Mouse (Mus musculus) limb, embryonic 12.5 days (tissue): ENCODE results near the gene Kcnab1. TPM values are rescaled to one million over a fixed set of nuclear protein-coding genes. Genes with fewer than 3 reads are reported as not detected.

Experiments
- ATAC-seq: fragments of 200-750 bp; cut with Nextera tagmentation; 2 replicates; pipeline ENCODE4 v1.8.0; 2017; ENCODE audit warnings: low read depth, moderate TSS enrichment; ENCODE audit not compliant: insufficient number of reproducible peaks, insufficient read depth, low FRiP score, low TSS enrichment
- H3K27ac ChIP-seq: fragments of 300-500 bp; sonication (generic); 2 replicates; pipeline ENCODE4 v1.5.1; 2016; ENCODE audit warnings: mild to moderate bottlenecking, moderate library complexity
- H3K27me3 ChIP-seq: fragments of 300-500 bp; sonication (generic); 2 replicates; pipeline ENCODE4 v1.6.1; 2016; ENCODE audit warnings: mild to moderate bottlenecking, moderate library complexity
- H3K36me3 ChIP-seq: fragments of 300-500 bp; sonication (generic); 2 replicates; pipeline ENCODE4 v1.6.1; 2016; ENCODE audit warnings: mild to moderate bottlenecking, moderate library complexity
- H3K4me1 ChIP-seq: fragments of 300-500 bp; sonication (generic); replicated peaks from 2 replicates; pipeline ENCODE4 v1.6.1; 2016
- H3K4me2 ChIP-seq: fragments of 300-500 bp; sonication (generic); 2 replicates; pipeline ENCODE4 v1.6.1; 2016; ENCODE audit warnings: mild to moderate bottlenecking, moderate library complexity
- H3K4me3 ChIP-seq: fragments of 300-500 bp; sonication (generic); replicated peaks from 2 replicates; pipeline ENCODE4 v1.5.1; 2016; ENCODE audit warnings: mild to moderate bottlenecking
- H3K9ac ChIP-seq: fragments of 300-500 bp; sonication (generic); replicated peaks from 2 replicates; pipeline ENCODE4 v1.6.1; 2016; ENCODE audit warnings: mild to moderate bottlenecking, moderate library complexity
- H3K9me3 ChIP-seq: fragments of 300-500 bp; sonication (generic); 2 replicates; pipeline ENCODE4 v1.6.1; 2016; ENCODE audit warnings: mild to moderate bottlenecking, moderate library complexity
- WGBS: fragments of 180-500 bp; shearing (Covaris S2); methylation state at CpG from one replicate; pipeline ENCODE4 v1.1.7; 2016; 5-methylcytosine and 5-hydroxymethylcytosine counted together
- polyA plus RNA-seq: library from polyadenylated mRNA; unstranded; fragments of >200 nt; fragmentation: Nextera tagmentation; extraction: Ambion mirVana; gene quantifications from 2 replicates; pipeline ENCODE4 v1.2.1, GENCODE M21; 2016

Gene Kcnab1
- polyA plus RNA-seq, 1 experiment from 2014 or later = 8.5 TPM

GRCm38 (mm10) chr3:65136897-65137296, 27.7 kb downstream of the Kcnab1 start:
- no peak overlapping the region for H3K9ac ChIP-seq
- no peak overlapping the region for H3K4me3 ChIP-seq
- H3K4me2 ChIP-seq = no peak overlapping the region
- no peak overlapping the region for H3K27ac ChIP-seq
- no peaks in the 10 kb centered on the region for H3K9me3 ChIP-seq
- WGBS = 62% methylated on average over 5 of the region's 5 CpGs
- no peaks in the 10 kb centered on the region for H3K27me3 ChIP-seq
- no peaks in the 10 kb centered on the region for H3K36me3 ChIP-seq
- ATAC-seq = no peak
- H3K4me1 ChIP-seq = no peaks in the 10 kb centered on the region

DNA sequence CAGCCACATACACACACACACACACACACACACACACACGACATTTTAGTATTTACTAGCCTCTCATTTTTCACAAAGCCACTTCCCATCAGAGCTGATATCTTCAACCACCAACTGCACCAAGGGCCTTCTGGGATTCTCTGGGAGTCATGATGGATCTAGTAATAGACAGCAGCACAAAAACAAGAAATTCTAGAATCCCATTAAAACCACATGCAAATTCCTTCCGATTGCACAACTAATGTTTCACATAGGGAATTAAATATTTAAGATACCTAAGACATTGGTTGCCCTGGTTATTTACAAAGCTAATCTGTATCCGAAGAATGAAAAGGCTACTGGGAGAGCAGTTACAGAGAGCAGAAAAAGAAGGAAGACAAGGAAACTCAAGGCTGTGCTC, 29.6 kb downstream of the Kcnab1 start:
- no peaks in the 10 kb centered on the region for H3K4me1 ChIP-seq
- no peak overlapping the region for H3K4me2 ChIP-seq
- H3K9me3 ChIP-seq = no peaks in the 10 kb centered on the region
- H3K27me3 ChIP-seq = no peaks in the 10 kb centered on the region
- H3K27ac ChIP-seq = no peak overlapping the region
- no peak overlapping the region for H3K9ac ChIP-seq
- WGBS = 75% methylated on average over 3 of the region's 3 CpGs
- H3K4me3 ChIP-seq = no peak overlapping the region
- no peak for ATAC-seq
- no peaks in the 10 kb centered on the region for H3K36me3 ChIP-seq

GRCm38 (mm10) chr3:65145152-65145551, 36.0 kb downstream of the Kcnab1 start:
- H3K27me3 ChIP-seq = no peaks in the 10 kb centered on the region
- WGBS = 75% methylated on average over 5 of the region's 5 CpGs

DNA sequence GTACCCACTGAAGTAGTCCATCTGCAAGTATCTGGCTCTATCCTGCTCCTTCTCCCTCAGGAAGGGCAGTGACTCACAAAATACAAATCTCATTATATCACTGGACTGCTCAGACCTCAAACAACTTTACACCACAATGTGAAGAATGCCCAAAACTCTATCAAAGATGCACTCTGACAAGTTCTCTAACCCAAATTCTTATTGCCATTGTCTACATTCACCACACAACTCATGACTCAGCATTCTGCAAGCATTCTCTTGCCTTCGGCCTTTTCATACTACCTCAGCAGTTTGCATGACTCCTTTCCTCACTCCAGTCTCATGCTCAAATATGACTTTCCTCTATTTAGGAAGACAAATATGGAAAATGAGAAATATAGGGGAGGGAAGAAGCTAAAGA, 42.6 kb downstream of the Kcnab1 start:
- WGBS = 81% methylated on average over 1 of the region's 1 CpGs
- Histone ChIP-seq H3K4me1 (no peaks in the 10 kb centered on the region), H3K4me3 (no peak overlapping the region), H3K9me3 (no peaks in the 10 kb centered on the region), H3K27me3 (no peaks in the 10 kb centered on the region), H3K4me2 (no peak overlapping the region), H3K36me3 (no peaks in the 10 kb centered on the region), H3K9ac (no peak overlapping the region), H3K27ac (no peak overlapping the region)
- ATAC-seq = no peak

More at GRCm38 (mm10) chr3:65145152-65145551, 36.0 kb downstream of the Kcnab1 start:
- H3K27ac ChIP-seq = no peak overlapping the region
- H3K9ac ChIP-seq = no peak overlapping the region
- H3K4me2 ChIP-seq = no peak overlapping the region
- no peaks in the 10 kb centered on the region for H3K9me3 ChIP-seq
- H3K36me3 ChIP-seq = no peaks in the 10 kb centered on the region
- no peak overlapping the region for H3K4me3 ChIP-seq
- no peak for ATAC-seq
- H3K4me1 ChIP-seq = no peaks in the 10 kb centered on the region

DNA sequence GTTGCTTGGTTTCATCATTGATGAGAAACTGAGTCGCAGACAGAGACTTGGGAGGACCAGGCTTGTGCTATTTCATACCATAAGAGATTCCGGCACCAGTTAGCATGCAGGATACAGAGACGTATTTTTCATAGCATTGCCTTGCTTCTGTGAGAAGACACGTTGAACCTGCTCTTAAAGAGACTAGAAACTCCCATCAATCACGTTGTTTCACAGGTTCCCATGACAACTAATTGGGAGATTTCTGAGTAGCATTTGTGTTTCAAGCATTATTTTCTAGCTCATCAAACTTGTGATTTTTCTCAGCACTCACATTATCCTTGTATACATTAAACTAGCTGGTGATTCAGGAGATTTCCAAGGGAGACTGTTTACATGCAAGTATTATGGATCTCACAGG, 63.8 kb downstream of the Kcnab1 start:
- H3K36me3 ChIP-seq = no peaks in the 10 kb centered on the region
- no peaks in the 10 kb centered on the region for H3K27me3 ChIP-seq
- 84% methylated on average over 5 of the region's 5 CpGs for WGBS
- H3K9me3 ChIP-seq = no peaks in the 10 kb centered on the region
- no peak for ATAC-seq
- H3K9ac ChIP-seq = no peak overlapping the region
- H3K4me3 ChIP-seq = no peak overlapping the region
- H3K27ac ChIP-seq = no peak overlapping the region
- H3K4me1 ChIP-seq = no peaks in the 10 kb centered on the region
- no peak overlapping the region for H3K4me2 ChIP-seq

- H3K4me2 ChIP-seq = no peak overlapping the region
These were observed 65.4 kb downstream of the Kcnab1 start for GRCm38 (mm10) chr3:65174564-65174963.

DNA sequence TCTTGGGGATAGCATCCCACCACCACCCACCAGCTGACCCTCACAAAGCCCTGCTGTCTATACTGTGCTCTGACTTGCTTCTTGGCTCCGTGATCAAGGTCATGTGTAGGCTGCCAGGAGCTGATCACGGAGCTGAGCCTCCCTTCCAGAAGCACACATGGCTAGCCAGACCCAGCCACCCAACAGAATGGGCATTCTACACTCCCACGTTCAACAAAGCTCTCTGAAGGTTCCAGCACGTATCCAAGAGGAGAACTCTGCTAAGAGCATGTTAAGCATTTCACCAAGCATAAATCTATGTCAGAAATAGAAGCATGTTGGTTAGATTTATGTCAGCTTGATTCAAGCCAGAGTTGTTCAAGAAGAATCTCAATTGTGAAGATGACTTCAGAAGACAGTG, 66.6 kb downstream of the Kcnab1 start:
- Histone ChIP-seq H3K4me3 (no peak overlapping the region), H3K27me3 (no peaks in the 10 kb centered on the region), H3K36me3 (no peaks in the 10 kb centered on the region), H3K9me3 (no peaks in the 10 kb centered on the region), H3K27ac (no peak overlapping the region), H3K4me2 (no peak overlapping the region), H3K9ac (no peak overlapping the region), H3K4me1 (no peaks in the 10 kb centered on the region)
- ATAC-seq = no peak
- 79% methylated on average over 4 of the region's 4 CpGs for WGBS

More at GRCm38 (mm10) chr3:65174564-65174963, 65.4 kb downstream of the Kcnab1 start:
- Histone ChIP-seq H3K4me1 (no peaks in the 10 kb centered on the region), H3K36me3 (no peaks in the 10 kb centered on the region), H3K4me3 (no peak overlapping the region), H3K9me3 (no peaks in the 10 kb centered on the region), H3K27ac (no peak overlapping the region), H3K27me3 (no peaks in the 10 kb centered on the region), H3K9ac (no peak overlapping the region)
- ATAC-seq = no peak
- WGBS = 45% methylated on average over 12 of the region's 12 CpGs

- Histone ChIP-seq H3K4me1 (no peaks in the 10 kb centered on the region), H3K36me3 (no peaks in the 10 kb centered on the region), H3K27me3 (no peaks in the 10 kb centered on the region), H3K9me3 (no peaks in the 10 kb centered on the region), H3K9ac (no peak overlapping the region), H3K4me3 (no peak overlapping the region), H3K4me2 (no peak overlapping the region), H3K27ac (no peak overlapping the region)
- ATAC-seq = no peak
These were observed 67.7 kb downstream of the Kcnab1 start for GRCm38 (mm10) chr3:65176846-65177245.

DNA sequence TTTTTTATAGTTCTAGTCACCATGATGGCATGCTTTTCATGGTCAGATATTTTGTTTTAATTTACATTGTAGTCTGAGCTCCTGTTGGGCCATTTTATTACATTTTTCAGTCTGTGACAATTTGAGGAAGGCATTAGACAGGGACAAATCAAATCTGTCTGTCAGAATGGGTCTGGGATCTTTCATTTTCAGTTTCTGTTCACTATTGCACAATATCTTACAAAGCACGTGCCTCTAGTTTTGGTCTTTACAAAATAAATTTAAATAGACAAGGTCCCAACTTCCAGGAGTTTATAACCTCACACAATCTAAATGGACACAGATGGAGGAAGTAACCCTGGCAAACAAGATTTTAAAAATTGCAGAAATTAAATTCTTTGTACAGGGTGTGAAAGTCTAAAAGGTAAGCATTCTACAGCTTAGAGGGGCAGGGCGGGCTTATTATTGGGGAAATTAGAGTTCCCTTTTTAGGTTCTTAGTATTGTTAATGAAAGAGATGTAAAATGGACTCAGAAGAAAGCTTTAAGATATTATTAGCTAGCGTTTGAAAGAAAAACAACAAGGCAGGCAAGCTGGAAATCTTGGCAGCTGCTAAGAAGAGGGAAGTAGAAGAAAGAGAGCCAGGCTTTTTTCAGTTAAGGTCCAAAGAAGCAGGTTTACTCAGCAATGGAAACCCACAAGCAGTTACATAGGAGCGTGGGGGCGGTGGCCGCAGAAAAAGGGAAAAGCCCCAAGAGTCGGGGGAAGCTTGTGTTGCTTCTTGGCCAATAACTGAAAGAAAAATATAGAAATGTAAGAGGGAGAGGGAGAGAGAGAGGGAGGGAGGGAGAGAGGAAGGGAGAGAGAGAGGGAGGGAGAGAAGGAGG, 78.9 kb downstream of the Kcnab1 start:
- Histone ChIP-seq H3K4me3 (no peak overlapping the region), H3K9ac (no peak overlapping the region), H3K4me1 (no peaks in the 10 kb centered on the region), H3K4me2 (no peak overlapping the region), H3K36me3 (no peaks in the 10 kb centered on the region), H3K27ac (no peak overlapping the region), H3K9me3 (no peaks in the 10 kb centered on the region), H3K27me3 (no peaks in the 10 kb centered on the region)
- 70% methylated on average over 7 of the region's 7 CpGs for WGBS
- ATAC-seq = no peak

DNA sequence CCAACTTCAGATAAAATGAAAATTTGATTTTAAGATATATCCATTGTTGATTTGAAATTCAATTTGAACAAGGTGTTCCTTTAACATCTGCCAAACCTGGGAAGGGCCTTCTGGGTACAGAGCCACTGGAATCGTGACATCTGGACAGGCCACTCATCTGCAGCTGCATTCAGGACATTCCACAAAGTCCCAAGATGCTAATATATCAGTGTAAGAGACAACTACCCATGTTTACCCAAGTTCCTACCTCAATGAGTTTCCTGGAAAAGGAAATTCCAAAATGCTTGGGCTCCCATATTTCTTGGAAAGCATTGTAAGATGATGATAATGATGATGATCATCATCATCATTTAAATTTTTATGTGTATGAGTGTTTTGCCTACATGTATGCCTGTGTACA, 91.4 kb downstream of the Kcnab1 start:
- no peak for ATAC-seq
- Histone ChIP-seq H3K4me2 (no peak overlapping the region), H3K4me3 (no peak overlapping the region), H3K9ac (no peak overlapping the region), H3K27ac (no peak overlapping the region), H3K36me3 (no peaks in the 10 kb centered on the region), H3K27me3 (peaks cover 19% of the 10 kb centered on the region), H3K4me1 (peaks cover 20% of the 10 kb centered on the region), H3K9me3 (no peaks in the 10 kb centered on the region)
- WGBS = 69% methylated on average over 1 of the region's 1 CpGs

DNA sequence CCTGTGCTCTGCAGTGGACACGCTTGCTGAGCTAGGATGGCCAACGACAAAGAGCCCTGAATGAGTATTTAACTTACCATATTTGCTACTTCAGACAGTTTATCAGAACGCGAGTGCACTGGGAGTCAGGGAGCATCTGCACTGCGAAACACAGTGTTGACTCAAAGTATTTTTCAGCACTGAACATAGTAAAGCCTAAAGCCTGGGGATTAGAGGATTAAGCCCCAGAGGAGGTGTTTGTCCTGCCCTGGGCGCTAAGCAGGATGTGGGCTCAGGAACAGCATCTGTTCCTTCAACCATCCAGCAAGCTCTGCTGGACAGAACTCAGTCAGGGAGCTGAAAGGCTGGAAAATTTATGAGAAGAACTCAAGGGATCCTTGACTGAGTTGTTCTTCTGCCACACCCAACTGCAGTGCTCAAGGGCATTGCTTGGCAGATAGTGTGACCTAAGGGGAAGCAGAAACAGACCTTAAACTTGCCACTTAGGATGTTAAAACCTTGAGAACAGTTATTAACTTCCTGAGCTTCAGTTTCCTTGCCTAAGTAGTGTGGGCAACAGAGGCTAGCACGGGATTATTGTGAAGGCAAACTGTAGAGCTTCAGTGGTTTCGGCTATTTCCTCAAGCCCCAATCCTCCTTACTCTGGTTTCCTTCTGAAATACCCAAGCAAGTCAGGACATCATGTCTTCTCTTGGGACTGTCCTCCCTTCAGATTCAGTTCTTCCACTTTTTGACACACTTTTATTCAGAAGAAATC, 94.4 kb downstream of the Kcnab1 start:
- Histone ChIP-seq H3K4me3 (no peak overlapping the region), H3K27me3 (peaks cover 19% of the 10 kb centered on the region), H3K36me3 (no peaks in the 10 kb centered on the region), H3K9me3 (no peaks in the 10 kb centered on the region), H3K9ac (no peak overlapping the region), H3K27ac (no peak overlapping the region), H3K4me1 (peaks cover 20% of the 10 kb centered on the region), H3K4me2 (no peak overlapping the region)
- WGBS = 41% methylated on average over 8 of the region's 8 CpGs
- no peak for ATAC-seq
